Mouse (Mus musculus) MEL (cell line): ENCODE data around the gene Gm13090.

Experiments
- BHLHE40 ChIP-seq: IDR thresholded peaks from 2 replicates; pipeline ENCODE4 v1.6.1; 2012; ENCODE audit warnings: low read depth, mild to moderate bottlenecking, inconsistent platforms, low read length, improper control_type of control experiment, borderline replicate concordance
- CTCF ChIP-seq, 3 experiments: IDR thresholded peaks in 2 of 3; conservative IDR thresholded peaks in 1 of 3; 2 replicates each; pipeline ENCODE4 v1.5.1; 2011 to 2012; ENCODE audit warnings: low read length in 3 of 3, low read depth in 2 of 3, mild to moderate bottlenecking in 2 of 3, improper control_type of control experiment in 1 of 3, inconsistent platforms in 1 of 3, mixed read lengths in 1 of 3, moderate library complexity in 1 of 3; ENCODE audit not compliant: control insufficient read depth in 1 of 3, insufficient read depth in 1 of 3, poor library complexity in 1 of 3, severe bottlenecking in 1 of 3
- E2F4 ChIP-seq: IDR thresholded peaks from 2 replicates; pipeline ENCODE4 v1.6.1; 2011; ENCODE audit warnings: low read depth, low read length, improper control_type of control experiment, borderline replicate concordance
- ELF1 ChIP-seq: IDR thresholded peaks from 2 replicates; pipeline ENCODE4 v1.6.1; 2014; ENCODE audit warnings: low read depth, mild to moderate bottlenecking, inconsistent platforms, low read length, improper control_type of control experiment, moderate library complexity
- EP300 ChIP-seq, 2 experiments: IDR thresholded peaks; 2 replicates each; pipeline ENCODE4 v1.6.1; 2011; ENCODE audit warnings: improper control_type of control experiment in 2 of 2, low read length in 2 of 2, low read depth in 1 of 2, mild to moderate bottlenecking in 1 of 2
- MEF2A ChIP-seq: IDR thresholded peaks from 2 replicates; pipeline ENCODE4 v1.6.1; 2014; ENCODE audit warnings: low read depth, mild to moderate bottlenecking, inconsistent platforms, low read length, improper control_type of control experiment; ENCODE audit not compliant: poor library complexity, insufficient replicate concordance, severe bottlenecking; ENCODE audit errors: extremely low read depth
- MXI1 ChIP-seq: IDR thresholded peaks from 2 replicates; pipeline ENCODE4 v1.6.1; 2011; ENCODE audit warnings: mild to moderate bottlenecking, low read depth, low read length, improper control_type of control experiment
- NELFE ChIP-seq: IDR thresholded peaks from 2 replicates; pipeline ENCODE4 v1.6.1; 2011; ENCODE audit warnings: low read depth, low read length, improper control_type of control experiment
- POLR2A ChIP-seq, 2 experiments: IDR thresholded peaks; 2 replicates each; pipeline ENCODE4 v1.6.1; 2011 to 2012; ENCODE audit warnings: low read length in 2 of 2, mild to moderate bottlenecking in 2 of 2, control low read depth in 1 of 2, improper control_type of control experiment in 1 of 2, low read depth in 1 of 2, moderate library complexity in 1 of 2; ENCODE audit not compliant: control insufficient read depth in 1 of 2, insufficient read depth in 1 of 2, poor library complexity in 1 of 2
- USF1 ChIP-seq: IDR thresholded peaks from 2 replicates; pipeline ENCODE4 v1.6.1; 2014; ENCODE audit warnings: low read depth, mild to moderate bottlenecking, inconsistent platforms, low read length, improper control_type of control experiment, moderate library complexity
- USF2 ChIP-seq, 2 experiments: IDR thresholded peaks; 2 replicates each; pipeline ENCODE4 v1.6.1; 2011 to 2012; ENCODE audit warnings: improper control_type of control experiment in 2 of 2, low read length in 2 of 2, borderline replicate concordance in 1 of 2, inconsistent platforms in 1 of 2, low read depth in 1 of 2, mild to moderate bottlenecking in 1 of 2; ENCODE audit not compliant: insufficient read depth in 1 of 2

DNA sequence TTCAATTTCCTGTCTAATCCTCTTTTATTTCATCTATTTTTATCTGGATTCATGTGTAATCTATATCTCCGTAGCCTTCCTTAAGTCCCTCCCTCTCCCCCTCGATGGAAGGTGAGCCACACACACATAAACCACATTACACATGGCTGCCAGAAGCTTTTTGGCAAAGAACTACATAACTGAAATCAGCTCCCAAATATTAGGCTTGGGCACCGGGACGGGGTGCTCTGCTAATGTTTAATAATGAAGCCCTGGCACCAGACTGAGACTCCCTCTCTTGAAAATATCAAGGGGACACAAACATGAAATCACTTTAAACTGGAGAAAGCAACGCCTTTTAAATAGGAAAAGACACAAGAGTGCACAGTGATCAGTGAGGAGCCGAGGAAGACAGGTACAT is 16.5 kb downstream of the Gm13090 start:
- no peak for TF ChIP-seq CTCF (IDR thresholded peaks at IDR 0.05 in 2 of 3, conservative IDR thresholded peaks at IDR 0.05 in 1 of 3; ENCODE audit: control insufficient read depth in 1 of 3, insufficient read depth in 1 of 3, low read depth in 2 of 3, low read length in 3 of 3, poor library complexity in 1 of 3, severe bottlenecking in 1 of 3)
- no peak for TF ChIP-seq POLR2A (IDR thresholded peaks at IDR 0.05; ENCODE audit: control insufficient read depth in 1 of 2, insufficient read depth in 1 of 2, low read depth in 1 of 2, low read length in 2 of 2, poor library complexity in 1 of 2)
- TF ChIP-seq USF2 (IDR thresholded peaks at IDR 0.05; ENCODE audit: borderline replicate concordance in 1 of 2, insufficient read depth in 1 of 2, low read depth in 1 of 2, low read length in 2 of 2): no peak
- TF ChIP-seq USF1: no peak
- no peak for TF ChIP-seq NELFE
- no peak for TF ChIP-seq ELF1
- TF ChIP-seq MXI1: no peak
- no peak for TF ChIP-seq EP300 (IDR thresholded peaks at IDR 0.05; ENCODE audit: low read depth in 1 of 2, low read length in 2 of 2)
- no peak for TF ChIP-seq MEF2A
- TF ChIP-seq BHLHE40: no peak
- no peak for TF ChIP-seq E2F4
